Mouse (Mus musculus): ENCODE results near the gene Nsl1.

GRCm38 (mm10) chr1:191132934-191133333, 70.1 kb downstream of the Nsl1 start:
- no peak for TF ChIP-seq USF1 (IDR thresholded peaks at IDR 0.05; ENCODE audit: low read depth)
- TF ChIP-seq POLR2A (IDR thresholded peaks at IDR 0.05; ENCODE audit: insufficient read length, low read depth) = no peak

All from myocyte (in vitro differentiated cells).